Mouse (Mus musculus) lung, postnatal 4 days (tissue): ENCODE measurements at regions not wholly inside any gene's neighbourhood (a gene's known extent, or its start where the extent isn't known, plus 50 kb on each side); places are given as distances from the start of the nearest gene placed in this dataset.
"Not testable (repeated sequence)": the region's sequence is repeated elsewhere in the genome, so short reads cannot be mapped to it uniquely, and the experiment has no call there.

Experiments
- DNase-seq, 2 experiments: peaks; one replicate each; pipeline ENCODE4 v3.0.0; 2021

GRCm38 (mm10) chr2:44513080-44513724 is 414.3 kb downstream of the Gtdc1 start:
- DNase-seq = no peak

- DNase-seq = peak in 1 of 2 experiments; percentile 44
These were observed 415.1 kb downstream of the Gtdc1 start for GRCm38 (mm10) chr2:44512334-44512733.

- DNase-seq = no peak
These were observed 418.4 kb downstream of the Gtdc1 start for GRCm38 (mm10) chr2:44509101-44509500.

- DNase-seq = peak; percentile 17 to 49
These were observed 423.2 kb downstream of the Gtdc1 start for GRCm38 (mm10) chr2:44504273-44504672.

- not testable (repeated sequence) for DNase-seq
These were observed 436.7 kb downstream of the Gtdc1 start for GRCm38 (mm10) chr2:44490806-44491205.

GRCm38 (mm10) chr2:44490230-44490629 is 437.2 kb downstream of the Gtdc1 start:
- DNase-seq = no peak

- no peak for DNase-seq
These were observed 441.6 kb downstream of the Gtdc1 start for GRCm38 (mm10) chr2:44485880-44486279.

- no peak for DNase-seq
These were observed 447.7 kb downstream of the Gtdc1 start for GRCm38 (mm10) chr2:44479746-44480145.

GRCm38 (mm10) chr2:44475456-44475855 is 452.0 kb downstream of the Gtdc1 start:
- DNase-seq = no peak

GRCm38 (mm10) chr2:44474653-44475052 is 452.8 kb downstream of the Gtdc1 start:
- no peak for DNase-seq

GRCm38 (mm10) chr2:44471381-44471780 is 456.1 kb downstream of the Gtdc1 start:
- no peak for DNase-seq

- DNase-seq = no peak
These were observed 456.5 kb downstream of the Gtdc1 start for GRCm38 (mm10) chr2:44470953-44471352.

- DNase-seq = no peak
These were observed 462.8 kb downstream of the Gtdc1 start for GRCm38 (mm10) chr2:44464631-44465030.

- peak in 1 of 2 experiments; percentile 27 for DNase-seq
These were observed 464.7 kb downstream of the Gtdc1 start for GRCm38 (mm10) chr2:44462619-44463329.

- DNase-seq = no peak
These were observed 465.9 kb downstream of the Gtdc1 start for GRCm38 (mm10) chr2:44461289-44462250.

GRCm38 (mm10) chr2:44449471-44449870 is 478.0 kb downstream of the Gtdc1 start:
- DNase-seq = no peak
